Mouse (Mus musculus): ENCODE measurements around the gene Rasd1.
A peak's percentile ranks its signal among the peaks of the same experiment; 100 is the strongest.
"Not testable (repeated sequence)": the region's sequence is repeated elsewhere in the genome, so short reads cannot be mapped to it uniquely, and the experiment has no call there.

Gene Rasd1

DNA sequence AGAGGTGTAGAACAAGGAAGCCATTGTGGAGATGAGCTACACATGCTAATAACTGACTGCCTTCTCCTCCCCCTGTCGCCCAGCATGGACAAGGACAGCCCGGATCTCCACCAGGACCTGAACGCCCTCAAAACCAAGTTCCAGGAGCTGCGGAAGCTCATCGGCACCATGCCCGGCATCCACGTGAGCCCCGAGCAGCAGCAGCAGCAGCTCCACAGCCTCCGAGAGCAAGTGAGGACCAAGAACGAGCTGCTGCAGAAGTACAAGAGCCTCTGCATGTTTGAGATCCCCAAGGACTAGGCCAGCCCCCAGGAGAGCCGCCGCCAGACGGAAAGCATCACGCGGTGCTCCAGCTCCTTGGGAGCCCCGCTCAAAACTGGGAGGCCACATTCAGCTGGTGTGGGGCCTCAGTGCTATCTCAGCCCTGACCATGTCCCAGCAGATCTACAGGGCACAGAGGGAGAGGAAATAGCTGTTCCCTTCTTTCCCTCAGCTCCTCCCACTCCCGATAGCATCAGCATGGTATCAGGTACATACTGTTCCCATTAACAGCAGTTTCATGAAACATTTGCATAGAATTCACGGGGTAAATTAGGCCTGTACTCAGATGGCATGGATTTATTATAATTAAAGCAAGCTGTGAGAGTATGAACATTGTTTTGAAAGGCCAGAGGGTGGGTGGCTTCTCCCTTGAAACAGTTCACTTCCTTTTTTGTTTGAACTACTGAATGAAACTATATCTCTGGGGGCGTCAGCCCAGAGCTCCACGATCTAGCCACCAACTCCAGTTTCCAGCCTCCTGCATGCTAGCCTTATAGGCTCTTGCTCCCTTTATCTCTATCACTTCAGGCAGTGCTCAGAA is 4.0 kb downstream of the Rasd1 start:
- DNase-seq, result no peak

DNA sequence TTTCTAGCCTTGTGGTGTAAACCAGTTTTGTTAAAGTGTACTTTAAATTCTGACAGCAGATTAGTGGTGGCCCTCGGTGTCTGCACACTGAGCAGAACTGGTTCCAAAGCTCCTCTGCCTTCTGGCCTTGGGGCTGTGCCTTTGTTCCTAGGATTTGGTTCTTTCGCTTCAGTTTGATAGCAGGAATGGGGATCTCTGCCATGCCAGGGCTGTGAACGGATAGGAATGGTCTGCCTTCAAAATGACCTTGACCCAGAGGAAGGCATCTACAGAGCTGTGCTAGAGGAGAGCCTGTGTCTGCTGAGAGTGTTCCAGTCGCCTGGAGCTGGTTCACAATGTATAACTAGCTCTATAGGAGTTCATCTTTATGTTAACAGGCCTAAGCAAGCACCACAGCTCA is 5.3 kb downstream of the Rasd1 start:
- DNase-seq, result no peak

DNA sequence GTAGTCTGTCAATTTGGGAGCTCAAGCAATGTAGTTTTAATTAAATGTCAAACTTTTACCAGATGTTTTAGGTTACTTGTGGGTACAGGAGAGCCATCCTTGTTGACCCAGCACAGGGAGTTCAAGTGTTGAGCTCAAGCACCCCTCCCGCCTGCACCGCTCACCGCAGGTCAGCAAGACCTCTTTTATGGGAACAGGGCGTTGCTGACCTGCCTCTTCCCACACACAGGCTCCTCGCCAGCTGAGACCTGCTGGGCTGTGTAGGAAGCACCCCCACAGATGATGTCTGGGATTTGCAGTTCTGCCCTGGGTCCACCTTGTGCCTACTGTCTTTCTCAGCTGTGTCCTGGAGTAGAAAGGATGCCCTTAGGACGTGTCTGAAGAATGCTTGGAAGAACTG is 8.0 kb downstream of the Rasd1 start:
- DNase-seq, result no peak

DNA sequence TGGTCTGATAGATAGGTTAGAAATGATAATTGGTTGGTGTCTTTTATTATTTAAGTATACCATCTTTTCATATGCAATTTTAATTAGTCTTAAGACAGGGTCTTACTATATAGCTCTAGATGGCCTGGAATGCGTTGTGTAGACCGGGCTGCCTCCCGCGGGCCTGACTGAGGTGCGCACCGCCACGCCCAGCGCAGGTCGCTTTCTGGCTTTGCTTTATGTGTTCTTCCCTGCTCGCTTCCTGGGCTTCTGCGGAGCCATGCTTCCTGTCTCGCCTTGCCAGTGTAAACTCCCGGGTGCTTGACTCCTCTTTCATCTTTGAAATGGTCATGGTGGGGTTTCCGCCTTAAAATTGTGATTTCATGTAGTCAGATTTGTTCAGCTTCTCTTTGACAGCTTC is 11.9 kb downstream of the Rasd1 start:
- no peak for DNase-seq

DNA sequence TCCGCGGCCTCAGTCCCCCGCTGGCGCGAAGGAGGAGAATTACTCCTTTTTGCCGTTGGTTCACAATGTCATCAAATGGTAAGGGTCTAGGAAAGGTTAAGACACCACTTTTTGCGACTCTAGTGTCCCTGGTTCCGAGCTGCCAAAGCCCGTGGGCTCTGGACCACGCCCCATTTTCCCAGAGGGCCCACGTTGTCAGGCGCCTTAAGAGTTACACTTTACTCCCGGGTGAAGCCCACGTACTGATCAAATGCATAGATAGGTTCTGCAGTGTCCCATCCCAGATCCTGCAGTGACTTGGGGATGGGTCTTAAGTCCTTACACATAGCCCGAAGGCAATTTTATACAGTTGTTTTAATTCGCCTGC is 16.4 kb downstream of the Rasd1 start:
- DNase-seq, result no peak

DNA sequence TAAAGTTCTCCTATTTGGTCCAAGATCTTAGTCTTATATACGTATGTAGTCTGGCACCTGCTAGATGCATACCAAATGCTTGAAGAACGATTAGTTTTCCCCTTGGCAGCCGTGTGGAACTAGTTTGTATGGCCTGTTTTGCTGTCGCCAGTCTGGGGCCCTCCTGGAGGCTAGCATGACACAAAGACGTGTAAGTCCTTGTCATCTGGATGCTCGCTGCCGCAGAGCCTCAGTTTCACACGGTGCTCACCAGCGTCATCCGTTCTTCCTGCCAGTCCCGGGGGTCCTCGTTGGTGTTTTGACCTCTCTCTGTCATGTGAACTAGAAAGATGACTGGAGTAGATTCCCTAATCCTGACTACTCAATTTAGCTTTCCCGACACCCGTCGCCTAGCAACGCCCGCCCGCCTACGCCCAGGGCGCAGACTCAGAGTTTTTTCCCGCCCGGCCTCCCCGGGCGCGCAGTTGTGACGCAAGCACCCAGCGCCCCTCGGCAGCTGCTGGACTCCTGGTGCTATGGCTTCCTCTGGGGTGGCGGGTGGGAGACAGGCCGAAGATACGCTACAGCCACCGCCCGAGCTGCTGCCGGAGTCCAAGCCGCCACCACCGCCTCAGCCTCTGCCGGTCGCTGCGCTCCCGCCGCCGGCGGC is 16.9 kb downstream of the Rasd1 start, which contains the start of gene Med9:
Med9 (plus strand) TSS at position 455 of the 649 bp plus-strand sequence.
- DNase-seq, result peak; percentile 95 to 96

DNA sequence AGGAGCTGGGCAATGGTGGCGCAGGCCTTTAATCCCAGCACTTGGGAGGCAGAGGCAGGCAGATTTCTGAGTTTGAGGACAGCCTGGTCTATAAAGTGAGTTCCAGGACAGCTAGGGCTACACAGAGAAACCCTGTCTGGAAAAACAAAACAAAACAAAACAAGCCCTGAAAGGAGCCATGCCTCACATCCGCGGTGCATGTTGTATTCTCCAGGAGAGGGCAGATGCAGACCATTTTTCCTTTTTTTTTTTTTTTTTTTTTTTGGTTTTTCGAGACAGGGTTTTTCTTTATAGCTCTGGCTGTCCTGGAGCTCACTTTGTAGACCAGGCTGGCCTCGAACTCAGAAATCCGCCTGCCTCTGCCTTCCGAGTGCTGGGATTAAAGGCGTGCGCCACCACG is 19.9 kb downstream of the Rasd1 start:
- DNase-seq, result not testable (repeated sequence)

DNA sequence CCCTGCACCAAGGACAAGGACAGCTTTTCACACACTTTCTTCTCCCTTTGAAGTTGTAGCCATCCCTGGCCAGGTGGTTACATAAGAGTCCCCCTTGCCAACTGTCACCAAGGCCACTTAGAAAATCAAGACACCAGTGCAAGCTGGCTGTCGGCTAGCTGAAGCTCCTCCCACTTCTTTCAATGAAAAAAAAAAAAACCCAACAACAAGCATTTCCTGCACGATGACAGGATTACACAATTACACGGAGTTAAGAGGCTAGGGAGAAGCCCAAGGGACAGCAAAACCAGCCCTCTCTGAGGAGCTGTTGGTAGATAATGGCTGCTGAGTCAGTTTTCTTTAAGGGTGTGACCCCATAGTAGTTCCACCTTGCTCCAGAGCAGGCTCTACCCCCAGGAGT is 23.4 kb downstream of the Rasd1 start:
- no peak for DNase-seq

DNA sequence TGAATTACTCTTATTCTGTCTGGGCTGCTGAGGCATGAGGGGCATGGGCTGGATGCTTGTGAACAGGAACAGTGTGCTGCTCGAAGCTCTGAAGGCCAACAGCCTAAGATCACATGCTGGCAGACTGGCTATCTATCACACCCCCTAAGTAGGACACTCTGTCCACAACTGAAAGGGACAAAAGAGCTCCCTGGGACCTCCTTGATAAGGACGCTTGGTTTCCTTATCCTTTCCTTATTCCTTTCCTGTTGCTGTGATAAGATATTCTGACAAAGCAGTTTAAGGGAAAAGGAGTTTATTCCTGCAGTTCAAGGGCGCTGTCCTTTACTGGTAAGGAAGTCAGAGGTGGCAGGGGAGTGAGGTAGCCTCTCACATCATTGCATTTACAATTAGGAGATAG is 24.1 kb downstream of the Rasd1 start:
- DNase-seq, result no peak

DNA sequence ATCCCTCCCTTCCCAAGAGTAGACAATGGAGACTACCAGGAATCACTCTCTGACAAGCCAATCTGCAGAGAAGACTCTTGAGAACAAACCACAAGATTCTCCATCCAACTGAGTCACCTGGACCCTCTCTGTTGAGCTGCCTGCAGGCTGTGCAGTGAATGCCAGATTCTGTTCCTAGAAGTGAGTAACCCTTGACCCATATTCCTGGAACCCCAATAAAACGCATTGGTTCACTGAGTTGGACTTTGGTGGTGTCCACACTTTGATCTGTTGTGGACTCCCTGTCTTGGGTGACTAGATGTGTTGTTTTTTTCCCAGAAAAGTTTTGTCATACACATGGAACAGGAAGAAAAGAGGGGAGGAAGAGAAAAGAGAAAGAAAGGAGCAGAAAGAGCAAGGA is 24.9 kb downstream of the Rasd1 start:
- no peak for DNase-seq

DNA sequence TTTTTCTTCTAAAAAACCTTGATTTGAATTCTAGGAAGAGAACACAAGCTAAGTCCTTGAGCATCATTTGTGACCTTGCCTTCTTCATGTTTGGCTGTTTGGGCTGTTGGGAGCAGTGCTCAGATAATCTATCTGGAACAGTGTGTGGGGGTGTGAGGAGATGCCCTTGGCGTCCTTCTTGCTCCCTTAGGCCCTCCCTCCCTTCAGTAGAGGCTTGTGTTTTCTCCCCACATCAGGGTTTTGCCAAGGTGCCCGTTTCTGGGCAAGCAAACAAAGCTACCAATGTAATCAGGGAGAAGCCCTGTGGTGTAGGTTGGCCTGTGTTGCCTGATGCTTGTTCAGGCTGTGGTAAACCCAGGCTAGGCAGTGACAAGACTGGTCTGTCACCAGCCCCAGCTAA is 27.1 kb downstream of the Rasd1 start:
- no peak for DNase-seq

DNA sequence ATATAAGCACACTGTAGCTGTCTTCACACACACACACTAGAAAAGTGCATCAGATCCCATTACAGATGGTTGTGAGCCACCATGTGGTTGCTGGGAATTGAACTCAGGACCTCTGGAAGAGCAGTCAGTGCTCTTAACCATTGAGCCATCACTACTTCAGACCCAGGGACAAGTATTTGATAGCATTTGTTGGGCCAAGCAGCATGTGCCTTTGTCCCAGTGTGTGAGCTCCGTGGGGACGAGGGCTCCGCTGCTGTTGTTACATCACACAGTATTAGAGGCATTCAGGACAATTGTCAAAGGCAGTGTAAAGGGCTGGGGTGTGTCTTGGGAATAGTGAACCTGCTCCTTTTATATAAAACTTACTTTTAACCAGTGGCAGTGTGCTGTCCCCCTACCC is 27.7 kb downstream of the Rasd1 start:
- no peak for DNase-seq

DNA sequence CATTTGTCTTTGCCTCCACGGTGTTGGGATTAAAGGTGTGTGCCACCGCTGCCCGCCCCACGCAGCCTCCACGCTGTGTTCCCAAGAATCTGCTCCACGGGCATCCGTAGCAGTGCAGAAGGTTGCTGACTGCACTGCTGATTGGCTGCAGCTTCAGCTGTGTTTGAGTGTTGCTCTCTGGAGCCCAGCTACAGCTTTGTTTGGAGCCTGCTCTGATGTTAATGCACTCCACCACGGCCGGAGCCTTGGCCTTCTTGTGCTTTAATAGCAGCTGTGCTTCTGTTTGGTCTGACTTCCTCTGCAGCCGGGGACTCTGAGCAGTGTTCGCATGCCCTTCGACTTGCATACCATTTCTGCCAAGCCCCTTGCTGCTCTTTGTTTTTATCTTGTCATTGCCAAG is 30.8 kb downstream of the Rasd1 start:
- no peak for DNase-seq

DNA sequence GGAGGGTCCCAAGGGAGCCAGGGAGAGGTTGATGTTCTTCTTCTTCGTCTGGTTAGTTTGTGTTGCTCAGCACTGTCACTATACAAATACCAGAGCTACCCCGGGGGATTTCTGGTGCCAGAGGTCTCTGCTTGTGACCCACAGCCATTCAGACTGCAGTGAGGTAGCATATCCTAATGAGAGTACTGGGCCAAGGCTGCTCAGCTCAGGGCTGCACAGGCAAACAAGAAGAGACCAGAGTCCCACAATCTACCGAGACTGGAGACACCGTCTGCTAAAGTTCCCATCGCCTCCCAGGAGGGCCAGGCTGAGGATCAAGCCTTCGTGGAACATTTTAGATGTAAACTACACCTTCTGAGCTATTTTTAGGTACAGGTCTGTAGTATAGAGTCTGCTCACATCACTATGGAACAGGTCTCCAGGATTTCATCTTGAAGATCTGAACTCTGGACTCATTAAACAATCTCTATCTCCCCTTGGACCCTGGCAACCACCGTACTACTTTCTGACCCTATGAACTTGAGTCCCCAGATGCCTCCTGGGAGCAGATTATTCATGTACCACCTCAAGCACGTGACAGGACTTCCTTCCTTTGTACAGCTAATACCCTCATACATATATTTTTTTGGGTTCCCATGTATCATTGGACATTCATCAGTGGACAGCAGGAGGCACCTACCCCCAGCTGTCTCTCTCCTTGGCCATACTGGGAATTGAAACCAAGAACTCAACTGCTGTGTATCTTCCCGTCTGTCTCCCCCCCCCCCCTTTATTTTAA is 32.0 kb downstream of the Rasd1 start:
- no peak for DNase-seq

DNA sequence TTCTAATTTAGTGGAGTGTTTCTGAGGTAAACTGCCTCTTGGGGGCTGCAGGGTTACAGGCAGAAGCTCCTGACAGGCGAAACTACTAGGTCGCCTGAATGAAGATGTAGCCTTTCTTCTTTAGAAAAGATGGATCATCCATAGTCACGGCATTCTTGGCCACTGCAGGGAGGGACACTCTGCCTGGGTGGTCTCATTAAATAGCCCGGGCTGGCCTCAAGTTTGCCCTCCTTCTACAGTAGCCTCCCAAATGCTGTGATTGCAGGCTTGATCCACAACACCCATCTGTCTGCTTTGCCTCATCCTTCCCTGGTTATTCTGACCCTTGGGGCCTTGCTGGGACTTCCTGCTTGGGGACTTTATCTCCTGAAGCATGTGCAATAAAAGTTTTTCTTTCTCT is 34.7 kb downstream of the Rasd1 start:
- no peak for DNase-seq

DNA sequence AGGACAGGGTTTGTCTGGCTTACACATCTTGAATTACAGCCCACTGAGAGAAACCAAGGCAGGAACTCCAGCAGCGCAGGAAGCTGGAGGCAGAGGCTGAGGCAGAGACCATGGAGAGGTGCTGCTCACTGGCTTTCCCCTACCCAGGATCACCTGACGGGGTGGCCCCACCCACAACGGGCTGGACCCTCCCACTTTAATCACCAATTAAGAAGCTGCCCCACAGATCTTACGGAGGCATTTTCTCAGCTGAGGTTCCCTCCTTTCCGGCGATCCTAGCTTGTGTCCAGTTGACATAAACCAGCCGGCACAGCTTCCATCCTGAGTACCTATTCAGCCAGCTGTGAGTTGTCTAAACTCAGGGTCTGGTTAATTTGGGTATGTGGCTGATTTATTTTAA is 43.5 kb downstream of the Rasd1 start:
- no peak for DNase-seq

DNA sequence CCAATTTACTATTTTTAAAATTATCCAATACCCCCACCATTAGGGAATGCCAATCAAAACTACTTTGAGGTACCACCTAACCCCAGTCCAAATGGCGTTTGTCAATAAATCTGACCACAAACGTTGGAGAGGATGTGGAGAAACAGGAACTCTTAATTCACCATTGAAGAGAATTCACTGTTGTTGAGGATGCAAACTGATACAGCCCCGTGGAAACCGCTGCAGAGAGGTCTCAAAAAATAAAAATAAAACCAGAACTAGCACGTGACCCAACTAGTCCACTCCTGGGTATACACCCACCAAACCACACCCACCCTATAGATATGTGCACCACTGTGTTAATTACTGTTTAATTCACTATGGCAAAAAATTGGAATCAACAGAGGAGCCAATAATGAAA is 44.4 kb downstream of the Rasd1 start:
- DNase-seq, result no peak

DNA sequence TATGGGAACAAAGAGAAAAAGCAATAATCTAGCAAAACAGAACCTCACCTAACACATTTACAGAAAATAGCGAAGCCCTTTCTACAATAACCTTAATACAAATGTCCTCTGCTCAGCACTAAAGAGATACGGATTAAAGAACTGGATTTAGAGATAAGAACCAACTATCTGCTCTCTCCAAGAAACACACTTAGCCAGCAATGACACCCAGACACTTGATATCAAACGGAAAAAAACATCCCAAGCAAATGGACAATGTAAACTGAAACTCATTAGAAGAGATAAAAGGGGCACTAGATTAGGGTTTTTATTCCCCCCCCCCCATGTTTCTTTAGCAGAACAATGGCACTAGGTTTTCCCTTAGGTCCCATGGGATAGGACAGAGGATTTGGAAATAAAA is 45.3 kb downstream of the Rasd1 start:
- DNase-seq, result no peak

DNA sequence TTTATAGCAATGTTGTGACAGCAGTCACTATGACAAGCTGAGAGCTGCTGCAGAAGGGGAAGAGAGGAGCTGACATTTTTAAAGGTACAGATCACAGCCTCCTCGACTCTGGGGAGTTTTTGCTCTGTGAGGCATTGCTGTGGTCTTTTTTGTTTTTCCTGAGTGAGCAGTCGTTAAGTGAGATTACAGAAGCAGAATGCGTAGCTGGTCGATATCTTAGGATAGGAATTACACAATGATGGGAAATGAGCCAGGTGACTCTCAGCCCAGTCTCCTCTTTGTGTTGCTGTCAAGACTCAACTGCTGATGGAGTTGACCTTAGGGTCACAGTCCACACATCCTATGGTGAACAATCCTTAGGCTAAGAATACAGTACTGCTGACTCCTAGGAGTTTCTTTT is 46.7 kb downstream of the Rasd1 start:
- DNase-seq, result no peak

DNA sequence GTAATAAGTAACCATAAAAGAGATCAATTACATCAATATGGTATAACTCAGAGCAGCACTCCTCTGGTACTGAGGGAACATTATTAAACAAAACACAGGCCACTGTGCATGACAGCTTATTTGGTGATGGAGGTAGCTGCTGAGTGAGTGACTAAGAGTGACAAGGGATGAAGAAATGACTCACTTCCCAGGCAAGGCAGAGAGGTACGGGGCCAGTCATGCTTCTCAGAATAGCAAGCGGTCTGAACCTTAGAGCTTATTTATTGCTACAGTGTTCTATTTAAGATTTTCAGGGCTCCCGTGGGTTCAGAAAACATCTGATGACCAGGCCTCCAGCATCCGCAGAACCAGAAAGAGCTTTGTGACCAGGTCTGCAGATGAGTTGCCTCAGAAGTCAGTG is 51.0 kb downstream of the Rasd1 start:
- DNase-seq, result no peak

Data from cerebellum, postnatal 25 days (tissue).